Mouse (Mus musculus): Measurements from ENCODE around the gene Gcnt1. TPM values are rescaled to one million over a fixed set of nuclear protein-coding genes. Genes with fewer than 3 reads are reported as not detected.

Gcnt1 gene
- polyA plus RNA-seq, 1 experiment from 2014 or later = 4.0 TPM

GRCm38 (mm10) chr19:17296081-17296480 lies 76.6 kb downstream of the Gcnt1 start:
- Histone ChIP-seq H3K9ac (ENCODE audit: low read length) (no peak overlapping the region), H3K4me2 (ENCODE audit: low read depth, low read length) (no peak overlapping the region), H3K9me3 (ENCODE audit: control insufficient read depth, low read length) (no peaks in the 10 kb centered on the region), H3K27ac (ENCODE audit: low read length) (no peak overlapping the region), H3K4me1 (replicated peaks; ENCODE audit: control insufficient read depth, insufficient read depth, low read length) (no peaks in the 10 kb centered on the region), H3K27me3 (ENCODE audit: control insufficient read depth, insufficient read depth, low read depth, low read length) (no peaks in the 10 kb centered on the region), H3K36me3 (ENCODE audit: control insufficient read depth, insufficient read depth, low read length) (no peaks in the 10 kb centered on the region), H3K4me3 (ENCODE audit: low read length) (no peak overlapping the region)
- no peak for ATAC-seq (ENCODE audit: low read depth)
- 41% methylated on average over 5 of the region's 5 CpGs for WGBS

- no peak for ATAC-seq (ENCODE audit: low read depth)
- Histone ChIP-seq H3K27me3 (ENCODE audit: control insufficient read depth, insufficient read depth, low read depth, low read length) (no peaks in the 10 kb centered on the region), H3K9me3 (ENCODE audit: control insufficient read depth, low read length) (no peaks in the 10 kb centered on the region), H3K27ac (ENCODE audit: low read length) (no peak overlapping the region), H3K4me2 (ENCODE audit: low read depth, low read length) (no peak overlapping the region), H3K36me3 (ENCODE audit: control insufficient read depth, insufficient read depth, low read length) (no peaks in the 10 kb centered on the region), H3K9ac (ENCODE audit: low read length) (no peak overlapping the region), H3K4me1 (replicated peaks; ENCODE audit: control insufficient read depth, insufficient read depth, low read length) (no peaks in the 10 kb centered on the region), H3K4me3 (ENCODE audit: low read length) (no peak overlapping the region)
- 70% methylated on average over 6 of the region's 6 CpGs for WGBS
These were observed 77.4 kb downstream of the Gcnt1 start for GRCm38 (mm10) chr19:17295211-17295766.

GRCm38 (mm10) chr19:17294136-17294535 lies 78.5 kb downstream of the Gcnt1 start:
- H3K4me1 ChIP-seq (replicated peaks; ENCODE audit: control insufficient read depth, insufficient read depth, low read length) = no peaks in the 10 kb centered on the region
- WGBS = 77% methylated on average over 5 of the region's 5 CpGs
- H3K9ac ChIP-seq (ENCODE audit: low read length) = no peak overlapping the region
- no peaks in the 10 kb centered on the region for H3K9me3 ChIP-seq (ENCODE audit: control insufficient read depth, low read length)
- no peak overlapping the region for H3K4me3 ChIP-seq (ENCODE audit: low read length)
- H3K36me3 ChIP-seq (ENCODE audit: control insufficient read depth, insufficient read depth, low read length) = no peaks in the 10 kb centered on the region
- H3K4me2 ChIP-seq (ENCODE audit: low read depth, low read length) = no peak overlapping the region
- no peak overlapping the region for H3K27ac ChIP-seq (ENCODE audit: low read length)
- H3K27me3 ChIP-seq (ENCODE audit: control insufficient read depth, insufficient read depth, low read depth, low read length) = no peaks in the 10 kb centered on the region
- ATAC-seq (ENCODE audit: low read depth) = no peak

- WGBS = 47% methylated on average over 6 of the region's 6 CpGs
These were observed 83.1 kb downstream of the Gcnt1 start for GRCm38 (mm10) chr19:17289526-17289925.

GRCm38 (mm10) chr19:17286004-17286403 lies 86.6 kb downstream of the Gcnt1 start:
- WGBS = 71% methylated on average over 7 of the region's 7 CpGs
- Histone ChIP-seq H3K27ac (ENCODE audit: low read length) (no peak overlapping the region), H3K4me3 (ENCODE audit: low read length) (no peak overlapping the region), H3K4me1 (replicated peaks; ENCODE audit: control insufficient read depth, insufficient read depth, low read length) (no peaks in the 10 kb centered on the region), H3K36me3 (ENCODE audit: control insufficient read depth, insufficient read depth, low read length) (no peaks in the 10 kb centered on the region), H3K4me2 (ENCODE audit: low read depth, low read length) (no peak overlapping the region), H3K27me3 (ENCODE audit: control insufficient read depth, insufficient read depth, low read depth, low read length) (no peaks in the 10 kb centered on the region), H3K9me3 (ENCODE audit: control insufficient read depth, low read length) (no peaks in the 10 kb centered on the region), H3K9ac (ENCODE audit: low read length) (no peak overlapping the region)
- ATAC-seq (ENCODE audit: low read depth) = no peak

More at GRCm38 (mm10) chr19:17289526-17289925, 83.1 kb downstream of the Gcnt1 start:
- no peaks in the 10 kb centered on the region for H3K9me3 ChIP-seq (ENCODE audit: control insufficient read depth, low read length)
- ATAC-seq (ENCODE audit: low read depth) = no peak
- H3K4me2 ChIP-seq (ENCODE audit: low read depth, low read length) = no peak overlapping the region
- H3K4me3 ChIP-seq (ENCODE audit: low read length) = no peak overlapping the region
- no peaks in the 10 kb centered on the region for H3K27me3 ChIP-seq (ENCODE audit: control insufficient read depth, insufficient read depth, low read depth, low read length)
- H3K36me3 ChIP-seq (ENCODE audit: control insufficient read depth, insufficient read depth, low read length) = no peaks in the 10 kb centered on the region
- H3K9ac ChIP-seq (ENCODE audit: low read length) = no peak overlapping the region
- no peaks in the 10 kb centered on the region for H3K4me1 ChIP-seq (replicated peaks; ENCODE audit: control insufficient read depth, insufficient read depth, low read length)
- H3K27ac ChIP-seq (ENCODE audit: low read length) = no peak overlapping the region

GRCm38 (mm10) chr19:17283317-17283716 lies 89.3 kb downstream of the Gcnt1 start:
- Histone ChIP-seq H3K9ac (ENCODE audit: low read length) (no peak overlapping the region), H3K4me2 (ENCODE audit: low read depth, low read length) (no peak overlapping the region), H3K36me3 (ENCODE audit: control insufficient read depth, insufficient read depth, low read length) (no peaks in the 10 kb centered on the region), H3K27me3 (ENCODE audit: control insufficient read depth, insufficient read depth, low read depth, low read length) (no peaks in the 10 kb centered on the region), H3K27ac (ENCODE audit: low read length) (no peak overlapping the region), H3K9me3 (ENCODE audit: control insufficient read depth, low read length) (no peaks in the 10 kb centered on the region), H3K4me3 (ENCODE audit: low read length) (no peak overlapping the region), H3K4me1 (replicated peaks; ENCODE audit: control insufficient read depth, insufficient read depth, low read length) (no peaks in the 10 kb centered on the region)
- WGBS = 42% methylated on average over 3 of the region's 3 CpGs
- no peak for ATAC-seq (ENCODE audit: low read depth)

GRCm38 (mm10) chr19:17278381-17279051 lies 94.1 kb downstream of the Gcnt1 start:
- Histone ChIP-seq H3K4me2 (ENCODE audit: low read depth, low read length) (no peak overlapping the region), H3K9ac (ENCODE audit: low read length) (no peak overlapping the region), H3K27ac (ENCODE audit: low read length) (no peak overlapping the region), H3K4me1 (replicated peaks; ENCODE audit: control insufficient read depth, insufficient read depth, low read length) (no peaks in the 10 kb centered on the region), H3K36me3 (ENCODE audit: control insufficient read depth, insufficient read depth, low read length) (no peaks in the 10 kb centered on the region), H3K9me3 (ENCODE audit: control insufficient read depth, low read length) (no peaks in the 10 kb centered on the region), H3K4me3 (ENCODE audit: low read length) (no peak overlapping the region), H3K27me3 (ENCODE audit: control insufficient read depth, insufficient read depth, low read depth, low read length) (no peaks in the 10 kb centered on the region)
- 86% methylated on average over 4 of the region's 4 CpGs for WGBS
- no peak for ATAC-seq (ENCODE audit: low read depth)

Other genes with a start within 250 kb of the Gcnt1 start
- gene Rfk, start 21.2 kb upstream of the Gcnt1 start, polyA plus RNA-seq (2015; fragmentation: Nextera tagmentation; extraction: Ambion mirVana) = 65.2 and 71.1 TPM in 2 replicates